Mouse (Mus musculus) v-Abl transformed pro-B cells (cell line): ENCODE measurements around the gene 1700067K01Rik.

Source experiments
- in situ Hi-C, 2 experiments: fragments of 400-800 bp; cut with MboI; formaldehyde crosslinking; loops; one replicate each; pipeline ENCODE4 v1.15.1; 2025; ENCODE audit not compliant: unreplicated experiment in 2 of 2

The 1700067K01Rik gene

DNA sequence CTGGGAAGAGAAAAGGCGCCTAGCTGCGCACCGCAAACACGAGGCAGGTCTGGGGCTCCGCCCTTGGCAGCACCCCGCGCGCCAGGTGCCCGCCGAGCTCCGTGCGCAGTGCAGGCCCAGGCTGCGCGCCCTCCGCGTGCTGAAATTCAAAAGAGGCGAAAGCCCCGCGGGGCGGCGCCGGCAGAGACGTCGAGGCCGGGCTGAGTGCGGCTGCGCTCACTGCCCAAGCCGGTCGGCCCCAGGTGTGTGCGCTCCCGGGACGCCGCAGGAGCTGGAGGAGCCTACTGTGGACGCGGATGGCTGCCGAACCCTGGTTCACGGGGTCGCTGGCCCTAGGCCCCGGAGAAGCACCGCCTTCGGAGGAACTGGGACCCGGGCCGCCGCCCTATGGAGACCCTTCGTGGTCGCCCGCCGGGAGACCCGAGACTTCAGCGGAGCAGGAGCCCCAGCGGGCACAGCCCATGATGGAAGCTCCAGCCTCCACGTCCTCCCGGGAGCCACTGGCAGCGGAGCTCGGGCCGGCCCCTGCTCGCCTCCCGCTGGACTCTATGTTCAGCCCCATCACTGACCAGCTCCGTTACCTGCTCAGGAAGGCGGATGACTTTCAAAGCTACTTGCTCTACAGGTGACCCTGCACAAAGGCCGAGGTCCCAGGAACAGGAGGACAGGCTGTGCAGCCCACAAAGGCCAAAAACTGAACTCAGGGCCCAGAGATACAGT, at the start of gene 1700067K01Rik:
TSS of gene 1700067K01Rik (plus strand) at position 222 of the 720 bp plus-strand sequence.
- in situ Hi-C loops, result no loop called here

DNA sequence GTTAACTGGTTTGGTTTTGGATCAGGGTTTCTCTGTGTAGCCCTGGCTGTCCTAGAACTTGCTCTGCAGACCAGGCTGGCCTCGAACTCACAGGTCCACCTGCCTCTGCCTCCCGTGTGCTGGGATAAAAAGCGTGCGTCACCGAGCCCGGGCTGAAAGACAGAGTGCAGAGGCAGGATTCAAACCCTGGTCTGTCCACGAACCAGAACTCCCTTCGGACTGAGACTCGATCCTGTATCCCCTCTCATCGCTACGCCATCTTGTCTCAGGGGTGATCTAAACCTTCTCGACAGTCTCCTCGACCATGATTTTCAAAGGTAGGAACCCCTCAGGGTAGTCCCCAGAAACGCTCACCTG, 46.6 kb upstream of the 1700067K01Rik start:
- in situ Hi-C loops, result loop anchor here in 1 of 2 experiments (10.0 kb wide), 1 partner anchor 60 kb away; no protein-coding TSS in a partner anchor

DNA sequence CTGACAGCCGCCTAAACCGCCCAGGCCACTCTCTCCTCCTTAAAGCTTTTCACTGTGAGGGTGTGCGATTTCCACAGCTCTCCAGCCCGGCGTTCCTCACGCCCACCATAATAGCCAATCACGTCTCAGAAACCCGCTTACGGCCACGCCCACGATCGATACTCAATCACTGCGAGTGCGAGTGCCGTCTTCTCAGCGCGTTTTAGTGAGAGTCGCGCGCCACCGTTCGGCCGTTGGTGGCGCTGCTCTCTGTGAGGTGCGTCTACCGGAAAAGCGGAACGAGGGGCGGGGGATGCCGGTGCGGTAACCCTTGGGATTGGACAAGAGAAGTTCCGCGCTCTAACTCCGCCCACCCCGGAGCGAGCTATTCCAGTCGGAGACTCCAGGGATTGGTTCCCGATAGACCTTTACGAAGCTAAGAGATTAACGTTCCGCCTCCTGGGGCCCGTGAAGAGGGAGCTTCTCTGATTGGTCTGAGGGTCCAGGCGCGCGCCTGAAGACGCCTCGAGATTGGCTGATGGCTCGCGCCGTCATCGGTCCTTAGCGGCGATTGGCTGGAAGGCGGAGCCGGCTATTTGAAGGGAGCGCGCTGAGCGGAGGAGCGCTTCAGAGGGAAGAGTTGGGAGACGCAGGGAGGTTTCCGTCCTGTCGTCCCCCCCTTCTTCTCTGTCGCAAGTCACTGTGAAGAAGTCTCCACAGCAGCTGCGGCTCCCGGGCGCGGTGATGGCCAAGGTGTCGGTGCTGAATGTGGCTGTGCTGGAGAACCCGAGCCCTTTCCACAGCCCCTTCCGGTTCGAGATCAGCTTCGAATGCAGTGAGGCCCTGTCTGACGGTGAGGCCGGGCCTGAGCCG, 46.0 kb upstream of the 1700067K01Rik start, which contains the start of the genes Gm10644 and Asf1b:
TSS of gene Gm10644 (minus strand) at position 100 of the 852 bp plus-strand sequence.
TSS of gene Asf1b (plus strand) at position 402 of the 852 bp plus-strand sequence.
- in situ Hi-C loops, result loop anchor here in 1 of 2 experiments (10.0 kb wide), 1 partner anchor 61 kb away; no protein-coding TSS in a partner anchor

DNA sequence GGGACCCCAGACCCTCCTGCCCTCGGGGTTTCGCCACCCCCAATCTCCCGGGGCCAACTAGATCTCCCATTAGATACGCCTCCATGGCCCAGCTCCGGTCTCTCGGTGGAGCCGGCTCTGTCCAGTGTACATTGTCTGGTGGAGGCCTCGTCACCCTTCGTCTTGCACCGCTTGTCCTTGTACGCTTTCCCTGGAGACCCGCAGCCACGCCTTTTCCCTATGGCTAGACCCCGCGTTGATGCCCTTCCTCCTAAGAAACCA, 45.4 kb upstream of the 1700067K01Rik start:
- in situ Hi-C loops, result loop anchor here in 1 of 2 experiments (10.0 kb wide), 1 partner anchor 61 kb away; no protein-coding TSS in a partner anchor

DNA sequence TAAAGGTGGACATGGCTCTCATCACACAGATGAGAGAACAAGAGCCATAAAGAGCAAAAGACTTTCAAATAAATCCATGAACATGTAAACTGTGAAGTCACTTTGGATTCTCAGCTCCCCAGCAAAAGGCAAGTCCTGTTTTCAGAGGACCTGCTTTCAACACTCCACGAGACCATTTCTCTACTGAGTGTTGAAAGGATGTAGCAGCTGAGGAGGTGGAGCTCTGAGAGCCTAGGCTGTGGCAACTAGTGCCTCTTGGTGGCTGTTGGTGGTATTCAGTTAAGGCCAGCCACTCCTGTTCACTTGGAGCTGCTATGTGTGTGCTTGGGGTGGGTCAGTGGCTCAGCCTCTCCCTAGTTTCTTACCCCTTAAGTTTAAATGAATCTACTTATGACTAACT, 44.5 kb upstream of the 1700067K01Rik start:
- in situ Hi-C loops, result loop anchor here in 1 of 2 experiments (10.0 kb wide), 1 partner anchor 62 kb away; no protein-coding TSS in a partner anchor

DNA sequence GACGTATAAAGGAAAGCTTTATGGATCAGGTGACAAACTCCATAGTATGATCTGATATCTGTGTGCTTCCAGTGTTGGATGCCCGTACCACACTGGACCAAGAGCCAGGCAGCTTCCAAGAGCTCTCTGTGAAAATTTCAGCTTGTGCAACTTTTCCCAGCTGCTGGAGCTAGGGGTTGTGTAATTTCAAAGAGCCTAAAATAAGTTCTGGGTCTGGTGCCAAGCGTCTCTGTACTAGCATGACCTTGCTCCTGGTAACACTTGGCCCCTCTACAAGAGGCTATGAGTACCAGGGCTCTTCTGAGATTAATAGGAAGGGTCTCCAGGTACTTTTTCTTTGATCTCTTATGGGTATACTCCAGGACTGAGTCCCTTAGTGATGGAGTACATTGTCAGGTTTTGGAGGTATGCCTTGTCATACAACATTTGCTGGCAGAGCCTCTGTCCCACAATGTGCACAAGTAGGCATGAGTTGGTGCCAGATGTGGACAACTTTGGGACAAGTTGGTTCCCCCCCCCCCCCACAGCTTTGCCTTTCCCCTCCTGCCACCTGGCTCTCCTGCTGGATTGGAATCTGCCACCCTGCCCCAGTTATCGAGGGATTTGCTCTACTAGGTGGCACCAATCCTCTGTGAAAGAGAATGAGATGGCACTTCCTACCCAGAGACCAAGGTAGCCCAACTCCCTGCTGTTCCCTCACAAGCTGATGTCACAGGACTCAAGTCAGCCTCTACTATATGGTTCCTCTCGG, 37.1 kb upstream of the 1700067K01Rik start:
- in situ Hi-C loops, result no loop called here

DNA sequence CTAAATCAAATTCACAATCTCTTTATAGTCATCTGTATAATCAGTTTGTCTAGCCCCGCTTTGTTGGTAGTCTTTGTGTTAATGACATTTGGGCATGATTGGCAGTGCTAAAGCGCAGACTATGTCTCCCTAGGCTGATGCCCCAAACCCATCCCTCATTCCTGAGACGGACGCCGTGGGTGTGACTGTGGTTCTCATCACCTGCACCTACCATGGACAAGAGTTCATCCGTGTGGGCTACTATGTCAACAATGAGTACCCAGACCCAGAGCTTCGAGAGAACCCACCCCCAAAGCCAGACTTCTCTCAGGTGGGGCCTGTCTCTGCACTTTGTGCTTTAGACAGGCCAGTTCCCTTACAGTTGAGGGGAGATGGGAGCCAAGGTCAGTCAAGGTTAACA, 33.6 kb upstream of the 1700067K01Rik start:
- in situ Hi-C loops, result no loop called here

DNA sequence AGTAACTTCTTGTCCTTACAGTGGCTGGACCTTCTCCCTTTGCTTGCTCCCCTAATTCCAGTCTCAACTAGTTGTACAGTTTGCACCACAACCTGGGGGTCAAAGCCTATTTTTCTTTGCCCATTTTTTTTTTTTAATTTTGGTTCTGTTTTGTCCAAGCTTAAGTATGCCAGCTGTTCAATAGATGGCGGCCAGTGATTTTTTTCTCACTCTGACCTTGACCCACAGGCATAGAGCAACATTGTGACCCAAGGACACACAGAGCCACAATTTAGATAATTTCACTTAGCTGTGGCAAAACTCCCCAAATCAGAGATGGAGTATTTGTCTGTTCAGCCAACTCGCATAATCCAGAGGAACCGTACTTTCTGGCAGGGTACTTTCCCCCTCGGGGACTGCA, 30.2 kb upstream of the 1700067K01Rik start:
- in situ Hi-C loops, result no loop called here

DNA sequence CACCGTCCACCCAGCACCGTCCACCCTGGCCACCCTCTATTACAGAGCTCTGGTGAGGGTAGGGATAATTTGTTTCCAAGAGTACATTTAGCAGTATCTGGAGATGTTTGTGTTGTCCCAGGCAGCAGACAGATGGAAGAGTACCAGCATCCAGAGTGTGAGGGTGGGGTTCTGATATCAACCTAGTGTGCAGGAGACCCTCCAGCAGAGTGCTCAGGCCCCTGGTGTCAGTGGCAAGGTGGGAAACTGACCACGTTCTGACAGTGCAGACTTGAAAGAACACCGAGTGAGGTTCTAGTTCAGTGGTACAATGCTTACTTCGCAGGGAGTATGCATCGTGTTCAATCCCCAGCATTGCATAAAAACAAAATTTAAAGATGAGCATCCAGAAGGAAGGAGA, 29.6 kb upstream of the 1700067K01Rik start:
- in situ Hi-C loops, result no loop called here

DNA sequence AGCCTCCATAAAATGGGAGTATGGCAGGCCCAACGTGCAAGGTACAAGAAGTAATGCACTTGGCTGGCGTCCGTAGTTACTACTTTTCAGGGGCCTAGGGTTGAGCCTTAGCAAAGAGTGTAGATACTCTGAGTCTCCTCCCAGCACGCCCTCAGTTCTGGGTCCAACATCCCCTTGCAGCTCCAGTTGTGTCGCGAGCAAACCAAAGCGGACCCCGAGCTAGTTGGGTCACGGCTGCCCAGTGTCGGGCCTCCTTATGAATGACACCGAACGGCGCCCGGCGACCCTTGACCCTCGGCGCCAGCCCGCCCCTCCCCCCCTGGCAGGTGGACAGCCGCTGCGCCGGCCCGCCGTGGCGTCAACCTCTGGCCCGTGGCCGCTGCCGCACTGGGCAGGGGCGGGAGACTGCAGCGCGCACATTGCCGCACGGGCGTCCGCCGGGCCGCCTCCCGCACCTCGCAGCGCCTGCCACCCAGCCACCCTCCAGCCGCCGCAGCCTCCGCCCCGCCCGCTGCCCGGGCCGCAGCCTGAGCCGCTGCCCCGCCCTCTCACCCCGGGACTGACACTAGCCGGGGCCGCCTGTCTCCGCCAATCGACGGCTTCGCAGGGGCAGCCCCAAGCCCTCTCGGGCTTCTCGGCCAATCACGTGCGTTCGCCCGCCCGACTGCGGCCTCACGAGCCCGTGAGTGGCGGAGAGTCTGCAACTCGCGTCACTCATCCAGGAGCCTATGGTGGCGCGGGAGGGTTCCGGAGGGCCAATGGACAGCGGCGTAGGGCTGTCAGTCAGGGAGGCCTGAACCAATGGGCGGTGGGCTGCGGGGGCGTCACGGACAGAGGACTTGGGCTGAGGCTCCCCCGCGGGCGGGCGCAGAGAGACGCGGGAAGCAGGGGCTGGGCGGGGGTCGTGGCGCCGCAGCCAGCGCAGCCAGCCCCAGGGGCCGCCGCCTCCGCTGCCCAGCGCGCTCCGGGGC, 28.9 kb upstream of the 1700067K01Rik start, which contains the start of gene Prkaca:
TSS of gene Prkaca (plus strand) at position 844 of the 971 bp plus-strand sequence.
- in situ Hi-C loops, result no loop called here

DNA sequence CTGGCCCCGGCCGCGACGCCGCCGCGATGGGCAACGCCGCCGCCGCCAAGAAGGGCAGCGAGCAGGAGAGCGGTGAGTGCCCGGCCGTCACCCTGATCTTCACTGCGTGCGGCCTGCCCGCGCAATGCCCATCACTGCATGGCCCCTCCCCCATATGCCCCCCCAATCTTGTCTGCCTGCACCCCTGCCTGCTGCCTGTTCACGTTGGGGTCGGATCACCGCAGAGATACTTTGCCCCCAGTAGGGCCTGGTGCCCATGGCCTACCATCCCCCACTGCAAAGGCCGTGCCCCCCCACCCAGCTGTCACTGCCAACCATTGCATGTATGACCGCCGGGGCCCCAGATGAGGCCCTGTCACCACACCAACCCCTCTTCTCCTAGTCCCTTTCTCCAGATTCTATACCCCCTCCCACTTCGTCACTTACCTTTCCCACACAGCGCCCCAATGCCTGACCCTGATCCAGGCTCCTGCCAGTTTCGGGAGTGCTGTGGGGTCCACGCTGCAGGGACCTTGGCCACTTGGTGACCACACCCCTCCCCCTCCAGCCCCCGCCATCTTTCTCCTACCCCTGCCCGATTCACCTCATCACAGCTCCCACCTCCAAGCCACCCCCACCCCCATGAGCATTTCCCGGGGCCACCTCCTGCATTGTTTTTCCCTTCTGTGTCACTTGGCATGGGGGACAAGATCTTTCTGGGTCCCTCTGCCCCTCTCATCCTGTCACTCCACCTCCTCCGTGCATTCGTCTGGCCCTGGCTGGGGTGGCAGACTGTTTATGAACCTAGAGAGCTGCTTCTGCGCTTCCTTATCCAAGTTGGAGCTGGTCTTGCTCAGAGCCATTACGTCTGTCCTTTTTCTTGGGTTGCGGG, 27.9 kb upstream of the 1700067K01Rik start:
- in situ Hi-C loops, result no loop called here

DNA sequence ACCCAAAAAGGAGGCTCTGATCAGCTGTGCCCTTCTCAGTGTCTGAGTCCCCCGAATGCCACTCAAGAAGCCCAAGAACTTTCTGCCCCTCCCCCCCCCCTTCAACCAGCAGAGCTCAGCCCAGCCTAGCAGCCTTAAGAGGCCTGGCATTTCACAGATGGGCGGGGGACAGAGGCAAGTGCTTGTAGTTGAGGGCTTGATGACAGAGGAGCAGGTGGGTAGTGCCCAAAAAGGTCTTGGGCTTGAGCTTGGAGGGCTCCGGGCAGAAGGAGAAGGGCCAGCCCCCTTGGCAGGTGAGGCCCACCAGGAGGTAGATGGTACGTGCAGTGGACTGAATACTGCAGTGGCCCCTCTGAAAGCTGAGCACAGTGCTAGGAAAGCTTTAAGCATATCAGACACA, 26.8 kb upstream of the 1700067K01Rik start:
- in situ Hi-C loops, result no loop called here

DNA sequence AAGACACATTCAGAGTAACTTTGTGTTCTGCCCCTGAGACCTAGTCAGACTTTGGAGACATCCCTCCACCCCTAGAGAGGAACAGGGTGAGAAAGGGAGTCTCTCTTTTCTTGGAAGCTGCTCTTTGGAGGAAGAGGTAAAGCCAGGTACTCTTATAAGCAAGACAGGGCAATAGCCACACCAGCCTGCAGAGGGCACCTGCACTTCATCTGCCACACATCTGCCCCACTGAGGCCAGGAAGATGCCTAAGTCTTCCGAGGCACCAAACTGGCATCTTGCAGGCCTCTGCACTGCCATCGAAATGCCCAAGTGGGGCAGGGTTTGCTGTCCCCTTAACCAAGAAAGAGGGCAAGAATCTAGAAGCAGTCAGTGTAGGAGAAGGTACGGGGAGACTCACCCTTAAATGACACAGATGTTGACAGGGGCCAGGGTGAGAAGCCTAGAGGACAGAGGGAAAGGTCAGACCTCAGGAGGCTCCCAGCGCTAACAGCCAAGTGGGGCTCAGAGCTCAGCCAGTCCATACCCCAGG, 25.1 kb upstream of the 1700067K01Rik start:
- in situ Hi-C loops, result no loop called here

DNA sequence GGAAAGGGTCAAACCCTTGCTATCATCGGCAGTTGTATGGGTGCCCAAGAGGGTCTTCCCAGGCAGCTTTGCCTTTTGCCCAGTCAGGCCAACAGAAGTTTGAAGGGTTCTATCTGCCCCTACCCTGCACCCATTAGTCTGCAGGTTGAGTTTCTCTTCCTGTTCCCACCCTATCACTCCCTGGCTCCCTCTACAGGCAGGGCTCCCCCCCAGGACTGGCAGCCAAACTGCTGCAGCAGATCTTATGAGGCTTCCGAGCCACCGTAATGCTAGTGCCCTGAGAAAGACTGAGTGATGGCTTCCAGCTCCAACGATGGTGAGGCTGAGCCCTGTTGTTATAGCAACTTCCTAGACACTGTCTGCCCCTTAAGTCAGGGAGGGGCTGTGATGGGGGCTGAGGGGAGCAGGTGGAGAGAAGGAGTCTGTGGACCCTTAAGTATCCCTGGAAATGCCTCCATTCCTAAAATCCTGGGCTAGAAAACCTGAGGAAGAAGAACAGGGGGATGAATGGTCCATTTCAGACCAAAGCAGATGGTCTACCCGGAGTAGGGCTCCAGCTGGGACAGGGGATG, 24.4 kb upstream of the 1700067K01Rik start:
- in situ Hi-C loops, result no loop called here

DNA sequence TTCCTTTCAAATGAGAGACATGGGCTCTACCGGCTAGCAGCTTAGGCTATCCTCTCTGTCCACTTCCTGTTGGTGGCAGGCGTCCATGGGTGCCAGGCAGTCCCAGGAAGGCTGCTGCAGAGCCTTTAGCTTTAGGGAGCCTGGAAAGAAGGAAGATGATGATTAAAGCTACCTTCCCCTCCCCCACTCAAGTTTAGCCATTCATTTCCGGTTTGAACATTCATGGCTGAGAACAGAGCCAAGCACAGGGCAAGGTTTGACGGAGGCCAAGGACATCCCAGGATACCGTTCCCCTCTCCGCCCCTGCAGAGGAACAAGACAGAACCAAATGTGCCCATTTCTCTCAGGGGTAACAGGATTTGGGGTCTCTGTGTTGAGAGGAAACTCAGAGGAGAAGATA, 23.7 kb upstream of the 1700067K01Rik start:
- in situ Hi-C loops, result no loop called here

DNA sequence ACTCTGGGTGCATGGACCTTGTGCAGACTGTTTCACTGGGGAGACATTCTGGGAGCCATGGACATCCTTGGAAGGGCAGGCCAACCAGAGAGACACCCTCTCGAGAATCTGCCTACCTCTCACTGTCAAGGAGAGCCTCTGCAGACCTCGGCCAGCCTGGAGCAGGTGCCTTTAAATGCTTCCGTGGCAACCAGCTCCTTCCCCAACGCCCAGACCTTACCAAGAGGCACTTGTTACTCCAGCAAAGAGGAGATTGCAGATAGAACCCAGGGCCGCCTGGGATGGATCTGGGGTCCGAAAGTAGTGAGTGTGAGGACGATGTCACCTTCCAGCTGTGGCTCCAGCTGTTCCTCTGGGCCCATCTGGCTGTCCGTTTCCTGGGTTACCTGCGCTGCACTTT, 23.1 kb upstream of the 1700067K01Rik start:
- in situ Hi-C loops, result no loop called here

DNA sequence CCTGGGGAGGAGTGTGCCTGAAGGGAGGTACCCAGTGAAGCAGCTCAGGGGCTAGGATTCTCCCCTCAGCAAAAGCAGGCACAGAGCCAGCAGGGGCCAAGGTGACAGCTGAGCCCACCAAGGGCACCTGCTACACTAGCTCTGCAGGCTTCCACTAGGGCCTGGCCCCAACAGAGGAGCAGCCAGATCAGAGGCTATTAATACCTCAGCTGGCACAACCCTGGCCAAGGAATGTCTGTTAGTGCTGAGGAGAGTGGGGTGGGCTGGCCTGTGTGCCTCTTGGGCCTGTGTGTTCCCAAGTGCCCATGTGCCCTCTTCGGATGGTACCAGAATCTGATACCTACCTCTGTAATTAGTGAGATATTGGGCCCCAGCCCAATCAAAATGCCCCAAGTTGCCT, 21.1 kb upstream of the 1700067K01Rik start:
- in situ Hi-C loops, result no loop called here

DNA sequence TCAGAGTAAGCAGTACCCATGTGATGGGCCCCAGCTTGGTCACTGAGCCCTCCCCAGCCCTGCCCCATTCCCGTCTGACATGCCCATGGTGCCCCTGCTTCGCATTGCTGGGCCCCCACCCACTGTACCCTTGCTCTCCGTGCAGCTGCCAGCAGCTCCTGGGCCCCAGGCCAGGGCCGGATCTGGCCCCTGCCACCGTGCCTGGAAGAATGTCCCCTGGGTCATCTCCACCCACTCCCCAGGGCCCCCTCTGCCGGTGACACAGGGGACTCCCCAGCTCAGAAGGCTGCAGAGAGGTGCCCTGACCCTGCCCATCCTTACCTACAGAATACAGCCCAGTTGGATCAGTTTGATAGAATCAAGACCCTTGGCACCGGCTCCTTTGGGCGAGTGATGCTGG, 20.5 kb upstream of the 1700067K01Rik start:
- in situ Hi-C loops, result no loop called here
